Mouse (Mus musculus): ENCODE measurements around the gene Miga2.
A peak's percentile ranks its signal among the peaks of the same experiment; 100 is the strongest.

DNA sequence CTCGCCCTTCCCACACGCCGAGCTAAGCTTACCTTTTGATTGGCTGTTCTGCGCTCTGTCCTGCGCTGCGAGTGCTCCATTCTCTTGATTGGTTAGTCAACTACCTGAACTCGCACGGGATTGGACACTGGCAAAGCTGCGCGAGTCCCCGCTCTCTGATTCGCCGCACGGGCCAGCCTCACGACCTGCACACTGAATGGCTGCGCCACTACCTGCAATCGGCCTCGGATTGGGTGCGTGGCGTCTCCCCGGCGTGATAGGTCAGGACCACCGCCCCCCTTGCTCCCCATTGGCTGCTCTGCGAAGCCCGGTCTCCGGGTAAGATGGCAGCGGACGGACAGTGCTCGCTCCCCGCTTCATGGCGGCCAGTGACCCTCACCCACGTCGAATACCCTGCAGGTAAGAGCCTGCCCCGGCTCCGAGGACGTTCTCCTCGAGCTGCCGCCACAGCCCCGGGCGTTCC, 28.1 kb downstream of the Miga2 start, which contains the start of gene Dolpp1:
- TF ChIP-seq CTCF (IDR thresholded peaks at IDR 0.05; ENCODE audit: insufficient read depth, low read depth, low read length) (no peak), POLR2A (IDR thresholded peaks at IDR 0.05; ENCODE audit: insufficient read depth, low read depth, low read length) (peak; percentile 94)

Data from olfactory bulb, adult 2 months (tissue).